ENCODE assay signal across 29 mouse cellular contexts in the genomic region with DNA sequence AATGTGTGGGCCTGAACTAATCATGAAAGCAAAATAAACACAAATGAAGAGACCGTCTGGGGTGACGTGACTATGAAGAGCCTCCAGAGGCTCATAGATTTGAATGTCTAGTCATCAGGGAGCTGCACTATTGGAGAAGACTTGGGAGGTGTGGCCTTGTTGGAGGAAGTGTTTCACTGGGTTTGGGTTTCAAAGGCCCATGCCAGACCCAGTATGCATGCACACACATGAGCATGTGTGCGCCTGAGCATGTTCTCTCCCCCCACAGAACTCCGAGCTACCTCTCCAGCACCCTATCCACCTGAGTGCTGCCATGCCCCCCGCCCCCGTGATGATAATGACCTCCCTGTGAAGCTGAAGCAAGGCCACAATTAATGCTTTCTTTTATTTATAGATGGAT. TPM values are rescaled to one million over a fixed set of nuclear protein-coding genes. Genes with fewer than 3 reads are reported as not detected.
A peak's percentile ranks its signal among the peaks of the same experiment; 100 is the strongest.
DNase-seq lines count a peak whose midpoint lies in the region; ATAC-seq and TF ChIP-seq lines count a peak whose summit lies in the region.
"Had no signal": no experiment of that assay in that cellular context is flagged by ENCODE, and none has a peak within 500 bp of the region (broad histone marks: within the 10 kb centered on the region; RNA-seq: fewer than 3 reads in every experiment).

No protein-coding gene starts in this region.

- no peak overlapping the region for H3K27ac ChIP-seq in heart, adult 2 months
- no peak overlapping the region for H3K27ac ChIP-seq in lung, postnatal 0 days (ENCODE audit: low read length)
- H3K27ac ChIP-seq: embryonic facial prominence, embryonic 15.5 days; left cerebral cortex, adult 2 months; limb, embryonic 10.5 days; midbrain, embryonic 12.5 days; neural tube, embryonic 15.5 days; stomach, embryonic 15.5 days had no signal

- ATAC-seq in neutrophil, adult 5-6 weeks (ENCODE audit: extremely low read depth, insufficient number of reproducible peaks, low FRiP score, poor library complexity, severe bottlenecking), result peak; percentile 39; the same call in 1 of the 2 replicates
- no peak for ATAC-seq in lung, postnatal 0 days
- no peak for ATAC-seq in cerebellum, adult (ENCODE audit: insufficient number of reproducible peaks, low FRiP score, low TSS enrichment)
- ATAC-seq: forebrain, postnatal 0 days; hindbrain, embryonic 16.5 days; liver, postnatal 0 days had no signal

- no peak overlapping the region for H3K9ac ChIP-seq in heart, adult 2 months (ENCODE audit: low read depth, low read length)
- H3K9ac ChIP-seq in lung, postnatal 0 days (replicated peaks; ENCODE audit: low read depth), result no peak overlapping the region
- H3K9ac ChIP-seq: embryonic facial prominence, embryonic 15.5 days; forebrain, postnatal 0 days; liver, postnatal 0 days; midbrain, embryonic 12.5 days; neural tube, embryonic 15.5 days; stomach, embryonic 15.5 days had no signal

- TF ChIP-seq POLR2A in heart, adult 2 months (IDR thresholded peaks at IDR 0.05; ENCODE audit: insufficient read depth, low read depth, low read length), result no peak

- H3K4me3 ChIP-seq in heart, adult 2 months, result no peak overlapping the region
- no peak overlapping the region for H3K4me3 ChIP-seq in lung, postnatal 0 days (ENCODE audit: low read depth, low read length)
- H3K4me3 ChIP-seq: embryonic facial prominence, embryonic 15.5 days; left cerebral cortex, adult 2 months; limb, embryonic 10.5 days; midbrain, embryonic 12.5 days; neural tube, embryonic 15.5 days; stomach, embryonic 15.5 days had no signal

- TF ChIP-seq CTCF in heart, adult 2 months (IDR thresholded peaks at IDR 0.05), result no peak
- no peak for TF ChIP-seq CTCF in lung, postnatal 0 days (IDR thresholded peaks at IDR 0.05)

- H3K79me2 ChIP-seq in heart, adult 2 months (replicated peaks; ENCODE audit: control insufficient read depth, insufficient read depth, low read length), result peaks cover 4% of the 10 kb centered on the region

- no peaks in the 10 kb centered on the region for H3K9me3 ChIP-seq in lung, postnatal 0 days (ENCODE audit: low read length)
- H3K9me3 ChIP-seq: embryonic facial prominence, embryonic 15.5 days; G1E; limb, embryonic 10.5 days; midbrain, embryonic 12.5 days; neural tube, embryonic 15.5 days; stomach, embryonic 15.5 days had no signal

- H3K4me2 ChIP-seq in lung, postnatal 0 days (replicated peaks; ENCODE audit: low read depth, low read length), result no peak overlapping the region
- H3K4me2 ChIP-seq: embryonic facial prominence, embryonic 15.5 days; midbrain, embryonic 12.5 days; neural tube, embryonic 15.5 days; stomach, embryonic 15.5 days had no signal

- peaks cover 7% of the 10 kb centered on the region for H3K4me1 ChIP-seq in heart, adult 2 months (ENCODE audit: control insufficient read depth, insufficient read depth, low read length)
- H3K4me1 ChIP-seq in lung, postnatal 0 days (ENCODE audit: insufficient read depth, low read depth, low read length), result no peaks in the 10 kb centered on the region
- H3K4me1 ChIP-seq: limb, embryonic 10.5 days; midbrain, embryonic 12.5 days; stomach, embryonic 15.5 days had no signal

- intact Hi-C loops in heart, adult 2 months (cut with DNase I), result no loop called here
- intact Hi-C loops in left cerebral cortex, postnatal 4 days (cut with DNase I), result no loop called here

- no peak for TF ChIP-seq EP300 in heart, adult 2 months (IDR thresholded peaks at IDR 0.05; ENCODE audit: insufficient read depth, low read depth, low read length)
- no peak for TF ChIP-seq EP300 in lung, postnatal 0 days (IDR thresholded peaks at IDR 0.05)

- peak; percentile 92 for DNase-seq in heart, adult 11 months
- DNase-seq in heart, adult 2 months, result no peak
- DNase-seq in CD4-positive, CD25-positive, alpha-beta regulatory T cell, adult 2 months (ENCODE audit: low read depth, low spot score), result peak; percentile 54
- peak; percentile 30 for DNase-seq in induced T-regulatory cell, adult 2 months (ENCODE audit: low read depth)
- DNase-seq in left cerebral cortex, postnatal 4 days, result no peak
- no peak for DNase-seq in lung, postnatal 0 days (ENCODE audit: low spot score)
- DNase-seq: cerebellum, adult 9-11 months; forebrain, postnatal 0 days; heart, adult 18-20 months; heart, postnatal 36 days; kidney, adult 11 months; kidney, postnatal 10 days; liver, postnatal 0 days; right cerebral cortex, postnatal 14 days; thymus, adult 2 months had no signal

- H3K36me3 ChIP-seq in heart, adult 2 months (ENCODE audit: control insufficient read depth, insufficient read depth, low read length), result no peaks in the 10 kb centered on the region; the same call in 1 of the 2 replicates
- H3K36me3 ChIP-seq in lung, postnatal 0 days (ENCODE audit: insufficient read depth, low read length), result no peaks in the 10 kb centered on the region
- H3K36me3 ChIP-seq: embryonic facial prominence, embryonic 15.5 days; limb, embryonic 10.5 days; midbrain, embryonic 12.5 days; neural tube, embryonic 15.5 days; stomach, embryonic 15.5 days had no signal

- H3K27me3 ChIP-seq in heart, adult 2 months (ENCODE audit: control insufficient read depth, insufficient read depth, low read length), result no peaks in the 10 kb centered on the region
- H3K27me3 ChIP-seq in lung, postnatal 0 days (replicated peaks; ENCODE audit: insufficient read depth, low read length), result no peaks in the 10 kb centered on the region
- H3K27me3 ChIP-seq: embryonic facial prominence, embryonic 15.5 days; midbrain, embryonic 12.5 days; neural tube, embryonic 15.5 days; stomach, embryonic 15.5 days had no signal

- 80% methylated on average over 6 of the region's 6 CpGs for WGBS in heart, adult 2 months
- 67% methylated on average over 6 of the region's 6 CpGs for WGBS in lung, postnatal 0 days

RNA-seq across cellular contexts. Expression of gene Arfip1, which starts 12.8 kb away (rescaled TPM):
- 10 to 100 TPM; 14.8 TPM for total RNA-seq in heart, adult 2 months (2021)
- 5.6 and 9.8 TPM in 2 replicates for polyA plus RNA-seq in heart, adult 2 months (2012; rRNA removed)
- 122 and 128 TPM in 2 replicates for total RNA-seq in neutrophil, adult 5-6 weeks (2017)
- total RNA-seq in left cerebral cortex, postnatal 4 days (2021), result 10 to 100 TPM; 14.8 TPM
- 60.8 and 64.0 TPM in 2 replicates for polyA plus RNA-seq in lung, postnatal 0 days (2015; fragmentation: Nextera tagmentation; extraction: Ambion mirVana)

RNA-seq across cellular contexts. Expression of gene Tigd4, which starts 23.8 kb away (rescaled TPM):
- under 1 TPM in 1 of 2 experiments, not detected in 1; 0.08 TPM for total RNA-seq in heart, adult 2 months (2021)
- not detected in 2 replicates for polyA plus RNA-seq in heart, adult 2 months (2012; rRNA removed)
- total RNA-seq in neutrophil, adult 5-6 weeks (2017), result not detected in 2 replicates
- not detected for total RNA-seq in left cerebral cortex, postnatal 4 days (2021)
- polyA plus RNA-seq in lung, postnatal 0 days (2015; fragmentation: Nextera tagmentation; extraction: Ambion mirVana), result 0.04 and 0.05 TPM in 2 replicates
- total RNA-seq: forebrain, postnatal 0 days; heart, adult 18-20 months; layer of hippocampus, adult 8-10 months; left cerebral cortex, adult 2 months; liver, adult 2 months had no signal
- polyA plus RNA-seq: C2C12; forebrain, postnatal 0 days; G1E; limb, embryonic 10.5 days; liver, adult 2 months; liver, postnatal 0 days; midbrain, embryonic 12.5 days; spleen, adult 2 months; thymus, adult 2 months had no signal

Comparison
In these comparisons a context has a peak if more than half of its experiments do, and no peak if none do; other contexts are left out.
1. DNase-seq: peak in heart, adult 11 months (single experiment), CD4-positive, CD25-positive, alpha-beta regulatory T cell, adult 2 months (single experiment) and induced T-regulatory cell, adult 2 months (single experiment); none in heart, adult 2 months (0 of 2), left cerebral cortex, postnatal 4 days (single experiment) and lung, postnatal 0 days (single experiment).